Mouse (Mus musculus) brain, adult 2 months (tissue): ENCODE measurements at regions not wholly inside any gene's neighbourhood (a gene's known extent, or its start where the extent isn't known, plus 50 kb on each side); places are given as distances from the start of the nearest gene placed in this dataset.

Source experiments
- DNase-seq: peaks from one replicate; pipeline ENCODE4 v3.0.0; 2011; ENCODE audit warnings: low read depth, low spot score

- DNase-seq = peak; percentile 1
These were observed 56.7 kb upstream of the Gm20594 start for GRCm38 (mm10) chr6:79760986-79761385.
